In the genomic region with DNA sequence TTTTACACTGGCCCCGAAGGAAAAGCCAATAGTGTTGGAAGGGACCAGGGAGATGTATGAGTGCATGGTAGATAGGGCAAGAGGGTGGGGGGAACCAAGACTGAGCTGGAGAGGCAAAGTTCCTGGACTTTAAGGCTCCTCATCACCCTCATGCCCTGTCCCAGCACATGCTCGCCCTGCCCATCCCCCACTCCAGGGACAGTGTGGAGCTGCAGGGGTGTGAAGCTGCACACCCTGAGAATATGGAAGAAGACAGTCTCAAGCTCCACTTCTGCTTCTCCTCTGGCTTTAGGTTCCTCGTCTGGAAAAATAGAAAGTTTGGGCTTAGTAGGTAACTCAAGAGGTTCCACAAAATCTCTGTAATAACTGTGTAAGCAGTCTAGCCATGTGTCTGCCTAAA, we compare ENCODE assay signal across 12 mouse cellular contexts.
DNase-seq lines count a peak whose midpoint lies in the region; ATAC-seq lines count a peak whose summit lies in the region.
"Had no signal": no experiment of that assay in that cellular context is flagged by ENCODE, and none has a peak within 500 bp of the region (broad histone marks: within the 10 kb centered on the region; RNA-seq: fewer than 3 reads in every experiment).

No protein-coding gene starts in this region.

- ATAC-seq in hindbrain, embryonic 15.5 days (ENCODE audit: low FRiP score, low read depth) = 0 out of 2 replicates have a peak, but pooled peaks have one; percentile 35
- ATAC-seq in hindbrain, embryonic 11.5 days (ENCODE audit: low FRiP score) = no peak
- no peak for ATAC-seq in midbrain, embryonic 14.5 days (ENCODE audit: low FRiP score, low TSS enrichment)
- peak; percentile 10 for ATAC-seq in neural tube, embryonic 15.5 days (ENCODE audit: low FRiP score)
- ATAC-seq: midbrain, embryonic 16.5 days had no signal

- DNase-seq in adrenal gland, adult (ENCODE audit: inconsistent age in 2 of 2, low spot score in 1 of 2) = peak; percentile 42 to 64
- no peak for DNase-seq in adrenal gland, postnatal 14 days
- DNase-seq in hindbrain, embryonic 11.5 days (ENCODE audit: low spot score) = no peak
- no peak for DNase-seq in midbrain, embryonic 10.5 days (ENCODE audit: low spot score)
- no peak for DNase-seq in midbrain, embryonic 14.5 days
- DNase-seq in T-cell, adult 2 months (ENCODE audit: low spot score) = no peak
- DNase-seq: cerebellum, adult 11 months; lung, postnatal 10 days had no signal

- H3K4me3 ChIP-seq in hindbrain, embryonic 15.5 days = no peak overlapping the region
- H3K4me3 ChIP-seq in hindbrain, embryonic 11.5 days (ENCODE audit: low read depth, low read length) = no peak overlapping the region
- no peak overlapping the region for H3K4me3 ChIP-seq in midbrain, embryonic 10.5 days
- H3K4me3 ChIP-seq in midbrain, embryonic 14.5 days (replicated peaks; ENCODE audit: low read depth, low read length) = no peak overlapping the region
- no peak overlapping the region for H3K4me3 ChIP-seq in neural tube, embryonic 15.5 days (replicated peaks)

- no peak overlapping the region for H3K4me2 ChIP-seq in hindbrain, embryonic 15.5 days
- H3K4me2 ChIP-seq in hindbrain, embryonic 11.5 days (replicated peaks; ENCODE audit: low read depth, low read length) = no peak overlapping the region
- no peak overlapping the region for H3K4me2 ChIP-seq in midbrain, embryonic 14.5 days (ENCODE audit: low read length)
- H3K4me2 ChIP-seq in neural tube, embryonic 15.5 days = peak overlapping the region; percentile 23; the same call in 1 of the 2 replicates
- H3K4me2 ChIP-seq: liver, embryonic 11.5 days had no signal

- H3K27me3 ChIP-seq in hindbrain, embryonic 15.5 days = no peaks in the 10 kb centered on the region
- no peaks in the 10 kb centered on the region for H3K27me3 ChIP-seq in hindbrain, embryonic 11.5 days (ENCODE audit: control insufficient read depth, insufficient read depth, low read length)
- H3K27me3 ChIP-seq in midbrain, embryonic 10.5 days (ENCODE audit: low read depth, poor library complexity, severe bottlenecking) = no peaks in the 10 kb centered on the region
- H3K27me3 ChIP-seq in midbrain, embryonic 14.5 days (ENCODE audit: control insufficient read depth, insufficient read depth, low read length) = no peaks in the 10 kb centered on the region
- H3K27me3 ChIP-seq in neural tube, embryonic 15.5 days (replicated peaks) = no peaks in the 10 kb centered on the region

- no peaks in the 10 kb centered on the region for H3K4me1 ChIP-seq in hindbrain, embryonic 15.5 days (replicated peaks)
- H3K4me1 ChIP-seq in hindbrain, embryonic 11.5 days (replicated peaks; ENCODE audit: control insufficient read depth, insufficient read depth, low read length) = no peaks in the 10 kb centered on the region
- H3K4me1 ChIP-seq in midbrain, embryonic 10.5 days = peaks cover 28% of the 10 kb centered on the region
- no peaks in the 10 kb centered on the region for H3K4me1 ChIP-seq in midbrain, embryonic 14.5 days (ENCODE audit: control insufficient read depth, insufficient read depth, low read length)
- H3K4me1 ChIP-seq in neural tube, embryonic 15.5 days = peaks cover 22% of the 10 kb centered on the region

- no peaks in the 10 kb centered on the region for H3K9me3 ChIP-seq in hindbrain, embryonic 15.5 days
- H3K9me3 ChIP-seq in hindbrain, embryonic 11.5 days (ENCODE audit: control insufficient read depth, low read length) = no peaks in the 10 kb centered on the region
- H3K9me3 ChIP-seq in midbrain, embryonic 10.5 days (replicated peaks) = no peaks in the 10 kb centered on the region
- no peaks in the 10 kb centered on the region for H3K9me3 ChIP-seq in midbrain, embryonic 14.5 days (ENCODE audit: control insufficient read depth, low read length)
- H3K9me3 ChIP-seq in neural tube, embryonic 15.5 days (replicated peaks) = no peaks in the 10 kb centered on the region

- no peak overlapping the region for H3K9ac ChIP-seq in hindbrain, embryonic 15.5 days
- no peak overlapping the region for H3K9ac ChIP-seq in hindbrain, embryonic 11.5 days (ENCODE audit: low read depth, low read length)
- H3K9ac ChIP-seq in midbrain, embryonic 14.5 days (replicated peaks; ENCODE audit: low read length) = no peak overlapping the region
- H3K9ac ChIP-seq in neural tube, embryonic 15.5 days (replicated peaks) = no peak overlapping the region

- 63% methylated on average over 3 of the region's 3 CpGs for WGBS in hindbrain, embryonic 15.5 days
- WGBS in hindbrain, embryonic 11.5 days = 48% methylated on average over 3 of the region's 3 CpGs
- WGBS in midbrain, embryonic 10.5 days = 64% methylated on average over 3 of the region's 3 CpGs
- WGBS in midbrain, embryonic 14.5 days = 68% methylated on average over 3 of the region's 3 CpGs
- WGBS in neural tube, embryonic 15.5 days = 41% methylated on average over 3 of the region's 3 CpGs

- no peaks in the 10 kb centered on the region for H3K36me3 ChIP-seq in hindbrain, embryonic 15.5 days
- H3K36me3 ChIP-seq in hindbrain, embryonic 11.5 days (ENCODE audit: control insufficient read depth, insufficient read depth, low read length) = no peaks in the 10 kb centered on the region
- H3K36me3 ChIP-seq in midbrain, embryonic 10.5 days = no peaks in the 10 kb centered on the region
- no peaks in the 10 kb centered on the region for H3K36me3 ChIP-seq in midbrain, embryonic 14.5 days (ENCODE audit: control insufficient read depth, insufficient read depth, low read length)
- H3K36me3 ChIP-seq in neural tube, embryonic 15.5 days = no peaks in the 10 kb centered on the region

- no peak overlapping the region for H3K27ac ChIP-seq in hindbrain, embryonic 15.5 days (replicated peaks)
- no peak overlapping the region for H3K27ac ChIP-seq in hindbrain, embryonic 11.5 days (ENCODE audit: low read depth, low read length)
- H3K27ac ChIP-seq in midbrain, embryonic 10.5 days (replicated peaks) = peak overlapping the region; percentile 39
- H3K27ac ChIP-seq in midbrain, embryonic 14.5 days (replicated peaks; ENCODE audit: low read depth, low read length) = no peak overlapping the region
- H3K27ac ChIP-seq in neural tube, embryonic 15.5 days (replicated peaks) = 0 out of 2 replicates have a peak overlapping the region, but pooled peaks have one; percentile 11

Comparison
In these comparisons a context has a peak if more than half of its experiments do, and no peak if none do; other contexts are left out.
1. DNase-seq: peak in adrenal gland, adult (2 of 2); none in adrenal gland, postnatal 14 days (single experiment), hindbrain, embryonic 11.5 days (single experiment), midbrain, embryonic 10.5 days (single experiment), midbrain, embryonic 14.5 days (single experiment) and T-cell, adult 2 months (single experiment).
2. ATAC-seq: peak in hindbrain, embryonic 15.5 days (single experiment) and neural tube, embryonic 15.5 days (single experiment); none in hindbrain, embryonic 11.5 days (single experiment) and midbrain, embryonic 14.5 days (single experiment).
3. H3K27ac ChIP-seq: peak in midbrain, embryonic 10.5 days (single experiment) and neural tube, embryonic 15.5 days (single experiment); none in hindbrain, embryonic 15.5 days (single experiment), hindbrain, embryonic 11.5 days (single experiment) and midbrain, embryonic 14.5 days (single experiment).